Mouse (Mus musculus) liver, adult 2 months (tissue): ENCODE results near the gene Gm10681.
"Not testable (repeated sequence)": the region's sequence is repeated elsewhere in the genome, so short reads cannot be mapped to it uniquely, and the experiment has no call there.

Experiments used
- CTCF ChIP-seq: fragments of 200-500 bp; IDR thresholded peaks from 2 replicates; pipeline ENCODE4 v1.5.1; 2011; ENCODE audit warnings: low read depth, low read length, control low read depth
- POLR2A ChIP-seq: fragments of 200-500 bp; IDR thresholded peaks from 2 replicates; pipeline ENCODE4 v1.6.1; 2011; ENCODE audit warnings: low read length, control low read depth; ENCODE audit not compliant: insufficient read depth; ENCODE audit errors: extremely low read depth

- TF ChIP-seq POLR2A, CTCF: not testable (repeated sequence)
Measured at GRCm38 (mm10) chr3:98564894-98565293, 23.7 kb downstream of the Gm10681 start.
